Mouse (Mus musculus): ENCODE data around the gene Wfikkn2. TPM values are rescaled to one million over a fixed set of nuclear protein-coding genes. Genes with fewer than 3 reads are reported as not detected.

Wfikkn2 gene
- total and polyA plus RNA-seq, 3 experiments = 0.04 to 0.11 (median 0.08) TPM

GRCm38 (mm10) chr11:94190665-94191064 is 55.1 kb downstream of the Wfikkn2 start:
- no peak overlapping the region for H3K27ac ChIP-seq (ENCODE audit: insufficient read depth, low read depth)
- dilution Hi-C loops (cut with MboI; ENCODE audit: extremely low pct_ligation_motif_present, extremely low pct_unique_long_range_greater_than_20kb, low sequenced_read_pairs) (no loop called here), in situ Hi-C loops (cut with MboI; ENCODE audit: low pct_ligation_motif_present, low pct_unique_long_range_greater_than_20kb, low sequenced_read_pairs) (no loop called here)
- DNase-seq (ENCODE audit: extremely low read depth) = no peak
- no peak overlapping the region for H3K4me3 ChIP-seq (replicated peaks in 1 of 3; ENCODE audit: low read depth in 2 of 3, low read length in 2 of 3, poor library complexity in 1 of 3)
- no peaks in the 10 kb centered on the region for H3K79me2 ChIP-seq (replicated peaks; ENCODE audit: control insufficient read depth, extremely low read depth, insufficient read depth, poor library complexity, severe bottlenecking)
- H3K27me3 ChIP-seq (replicated peaks) = peaks cover 1% of the 10 kb centered on the region
- no peaks in the 10 kb centered on the region for H3K36me3 ChIP-seq (replicated peaks in 1 of 2; ENCODE audit: control insufficient read depth in 1 of 2, insufficient read depth in 1 of 2, low read length in 1 of 2)
- H3K4me1 ChIP-seq (ENCODE audit: control insufficient read depth in 1 of 2, insufficient read depth in 2 of 2) = no peaks in the 10 kb centered on the region
- no peak for TF ChIP-seq CHD2 (IDR thresholded peaks at IDR 0.05; ENCODE audit: low read length)
- no peak for TF ChIP-seq ZMIZ1 (IDR thresholded peaks at IDR 0.05; ENCODE audit: low read depth, low read length)
- TF ChIP-seq GABPA (IDR thresholded peaks at IDR 0.05; ENCODE audit: insufficient replicate concordance, low read depth, low read length) = no peak
- no peak for TF ChIP-seq ZKSCAN1 (IDR thresholded peaks at IDR 0.05; ENCODE audit: borderline replicate concordance, low read depth, low read length)
- no peak for TF ChIP-seq BHLHE40 (IDR thresholded peaks at IDR 0.05; ENCODE audit: low read depth, low read length)
- TF ChIP-seq USF1 (IDR thresholded peaks at IDR 0.05; ENCODE audit: low read depth, low read length) = no peak
- no peak for TF ChIP-seq ETS1 (conservative IDR thresholded peaks at IDR 0.05; ENCODE audit: low read depth, low read length)
- TF ChIP-seq PAX5 (IDR thresholded peaks at IDR 0.05; ENCODE audit: low read length) = no peak
- no peak for TF ChIP-seq TCF12 (IDR thresholded peaks at IDR 0.05; ENCODE audit: low read depth, low read length)
- TF ChIP-seq TBP (conservative IDR thresholded peaks at IDR 0.05; ENCODE audit: low read depth, low read length) = no peak
- no peak for TF ChIP-seq CTCF (conservative IDR thresholded peaks at IDR 0.05 in 1 of 2, IDR thresholded peaks at IDR 0.05 in 1 of 2; ENCODE audit: low read depth in 2 of 2, low read length in 2 of 2)
- no peak for TF ChIP-seq KAT2A (IDR thresholded peaks at IDR 0.05; ENCODE audit: insufficient replicate concordance, low read length)
- TF ChIP-seq IRF4 (IDR thresholded peaks at IDR 0.05; ENCODE audit: low read depth, low read length) = no peak
- no peak overlapping the region for H3K9ac ChIP-seq (ENCODE audit: insufficient read depth, low read depth)
- H3K4me2 ChIP-seq (ENCODE audit: insufficient read depth, low read depth, poor library complexity, severe bottlenecking) = no peak overlapping the region
- no peaks in the 10 kb centered on the region for H3K9me3 ChIP-seq (replicated peaks; ENCODE audit: low read length)

- Histone ChIP-seq H3K9me3 (replicated peaks; ENCODE audit: low read length) (no peaks in the 10 kb centered on the region), H3K4me3 (replicated peaks in 1 of 3; ENCODE audit: low read depth in 2 of 3, low read length in 2 of 3, poor library complexity in 1 of 3) (no peak overlapping the region), H3K27ac (ENCODE audit: insufficient read depth, low read depth) (no peak overlapping the region), H3K36me3 (replicated peaks in 1 of 2; ENCODE audit: control insufficient read depth in 1 of 2, insufficient read depth in 1 of 2, low read length in 1 of 2) (no peaks in the 10 kb centered on the region), H3K27me3 (replicated peaks) (no peaks in the 10 kb centered on the region), H3K9ac (ENCODE audit: insufficient read depth, low read depth) (no peak overlapping the region), H3K4me1 (ENCODE audit: control insufficient read depth in 1 of 2, insufficient read depth in 2 of 2) (no peaks in the 10 kb centered on the region), H3K79me2 (replicated peaks; ENCODE audit: control insufficient read depth, extremely low read depth, insufficient read depth, poor library complexity, severe bottlenecking) (no peaks in the 10 kb centered on the region), H3K4me2 (ENCODE audit: insufficient read depth, low read depth, poor library complexity, severe bottlenecking) (no peak overlapping the region)
- in situ Hi-C loops (cut with MboI; ENCODE audit: low pct_ligation_motif_present, low pct_unique_long_range_greater_than_20kb, low sequenced_read_pairs) (no loop called here), dilution Hi-C loops (cut with MboI; ENCODE audit: extremely low pct_ligation_motif_present, extremely low pct_unique_long_range_greater_than_20kb, low sequenced_read_pairs) (no loop called here)
- TF ChIP-seq HCFC1 (IDR thresholded peaks at IDR 0.05; ENCODE audit: low read depth, low read length) = no peak
- no peak for TF ChIP-seq POLR2A (IDR thresholded peaks at IDR 0.05; ENCODE audit: low read depth, low read length)
- TF ChIP-seq JUND (conservative IDR thresholded peaks at IDR 0.05; ENCODE audit: low read depth, low read length) = no peak
- TF ChIP-seq TBP (conservative IDR thresholded peaks at IDR 0.05; ENCODE audit: low read depth, low read length) = no peak
- no peak for TF ChIP-seq NRF1 (IDR thresholded peaks at IDR 0.05; ENCODE audit: low read depth, low read length)
- TF ChIP-seq EP300 (IDR thresholded peaks at IDR 0.05; ENCODE audit: low read length) = no peak
- no peak for DNase-seq (ENCODE audit: extremely low read depth)
Observed at GRCm38 (mm10) chr11:94189579-94189978, 56.2 kb downstream of the Wfikkn2 start.

Other genes with a start within 250 kb of the Wfikkn2 start
- 21.0 TPM in 2 replicates for gene Spag9, start 249.9 kb downstream of the Wfikkn2 start, total RNA-seq (2012; rRNA removed)
- gene Spag9, start 249.9 kb downstream of the Wfikkn2 start, total RNA-seq (2014; rRNA removed) = 22.5 and 22.6 TPM in 2 replicates
- 30.7 and 32.1 TPM in 2 replicates for gene Spag9, start 249.9 kb downstream of the Wfikkn2 start, polyA plus RNA-seq (2012; ENCODE audit: insufficient read length, low read depth)
- gene Tob1, start 34.6 kb downstream of the Wfikkn2 start, total RNA-seq (2012; rRNA removed) = 8.8 and 10.6 TPM in 2 replicates
- 7.2 and 9.0 TPM in 2 replicates for gene Tob1, start 34.6 kb downstream of the Wfikkn2 start, total RNA-seq (2014; rRNA removed)
- gene Tob1, start 34.6 kb downstream of the Wfikkn2 start, polyA plus RNA-seq (2012; ENCODE audit: insufficient read length, low read depth) = 12.5 and 14.3 TPM in 2 replicates
- 0.21 and 0.55 TPM in 2 replicates for gene Gm21885, start 35.9 kb upstream of the Wfikkn2 start, total RNA-seq (2012; rRNA removed)
- not detected in 2 replicates for gene Gm21885, start 35.9 kb upstream of the Wfikkn2 start, total RNA-seq (2014; rRNA removed)
- gene Gm21885, start 35.9 kb upstream of the Wfikkn2 start, polyA plus RNA-seq (2012; ENCODE audit: insufficient read length, low read depth) = 0.30 and 0.33 TPM in 2 replicates
- 57.7 and 82.3 TPM in 2 replicates for gene Luc7l3, start 76.0 kb upstream of the Wfikkn2 start, total RNA-seq (2012; rRNA removed)
- 69.8 and 82.2 TPM in 2 replicates for gene Luc7l3, start 76.0 kb upstream of the Wfikkn2 start, total RNA-seq (2014; rRNA removed)
- 246 and 318 TPM in 2 replicates for gene Luc7l3, start 76.0 kb upstream of the Wfikkn2 start, polyA plus RNA-seq (2012; ENCODE audit: insufficient read length, low read depth)
- 55.7 and 56.0 TPM in 2 replicates for gene Ankrd40, start 82.0 kb upstream of the Wfikkn2 start, total RNA-seq (2012; rRNA removed)
- gene Ankrd40, start 82.0 kb upstream of the Wfikkn2 start, total RNA-seq (2014; rRNA removed) = 62.0 and 64.5 TPM in 2 replicates
- 97.4 and 98.8 TPM in 2 replicates for gene Ankrd40, start 82.0 kb upstream of the Wfikkn2 start, polyA plus RNA-seq (2012; ENCODE audit: insufficient read length, low read depth)
- gene Abcc3, start 147.0 kb upstream of the Wfikkn2 start, total RNA-seq (2012; rRNA removed) = 0.08 and 0.21 TPM in 2 replicates
- gene Abcc3, start 147.0 kb upstream of the Wfikkn2 start, total RNA-seq (2014; rRNA removed) = 0.15 and 0.40 TPM in 2 replicates
- gene Abcc3, start 147.0 kb upstream of the Wfikkn2 start, polyA plus RNA-seq (2012; ENCODE audit: insufficient read length, low read depth) = 0.46 and 0.66 TPM in 2 replicates
- 0.59 and 1.7 TPM in 2 replicates for gene Cacna1g, start 228.2 kb upstream of the Wfikkn2 start, total RNA-seq (2012; rRNA removed)
- 0.97 and 2.4 TPM in 2 replicates for gene Cacna1g, start 228.2 kb upstream of the Wfikkn2 start, total RNA-seq (2014; rRNA removed)
- 3.7 and 4.1 TPM in 2 replicates for gene Cacna1g, start 228.2 kb upstream of the Wfikkn2 start, polyA plus RNA-seq (2012; ENCODE audit: insufficient read length, low read depth)
- not detected in 2 replicates for gene Spata20, start 240.2 kb upstream of the Wfikkn2 start, total RNA-seq (2012; rRNA removed)
- gene Spata20, start 240.2 kb upstream of the Wfikkn2 start, total RNA-seq (2014; rRNA removed) = not detected in 2 replicates
- not detected in 2 replicates for gene Spata20, start 240.2 kb upstream of the Wfikkn2 start, polyA plus RNA-seq (2012; ENCODE audit: insufficient read length, low read depth)

Measured in CH12.LX (cell line).